Mouse (Mus musculus) urinary bladder, adult 2 months (tissue): ENCODE data around the gene Pik3r5. TPM values are rescaled to one million over a fixed set of nuclear protein-coding genes. Genes with fewer than 3 reads are reported as not detected.

ENCODE experiments used
- DNase-seq: peaks from one replicate; pipeline ENCODE4 v3.0.0; 2022; ENCODE audit warnings: low spot score
- polyA plus RNA-seq: library from polyadenylated mRNA; depleted of rRNA; stranded (reverse); fragments of >200 nt; gene quantifications from 2 replicates; pipeline ENCODE4 v1.2.3, GENCODE M21; 2012

The Pik3r5 gene
- polyA plus RNA-seq, 1 experiment, result 1.5 TPM

DNA sequence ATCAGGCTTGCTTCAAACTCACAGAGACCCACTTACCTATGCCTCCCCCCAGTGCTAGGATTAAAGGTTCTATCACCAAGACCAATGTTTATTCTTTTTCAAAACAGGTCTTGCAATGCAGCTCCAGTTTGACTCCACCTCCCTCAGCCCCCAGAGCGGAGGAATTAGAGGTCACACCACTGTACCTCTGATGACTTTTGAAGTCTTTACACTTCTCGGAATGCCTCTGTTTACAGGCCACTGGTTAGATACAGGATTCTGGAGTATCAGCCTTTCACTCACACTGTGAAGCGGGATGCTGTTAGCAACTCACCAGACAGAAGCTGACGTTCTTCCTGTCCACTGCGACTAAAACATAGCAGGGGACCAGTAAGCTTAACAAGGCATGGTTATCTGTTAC lies 30.5 kb upstream of the Pik3r5 start:
- no peak for DNase-seq

DNA sequence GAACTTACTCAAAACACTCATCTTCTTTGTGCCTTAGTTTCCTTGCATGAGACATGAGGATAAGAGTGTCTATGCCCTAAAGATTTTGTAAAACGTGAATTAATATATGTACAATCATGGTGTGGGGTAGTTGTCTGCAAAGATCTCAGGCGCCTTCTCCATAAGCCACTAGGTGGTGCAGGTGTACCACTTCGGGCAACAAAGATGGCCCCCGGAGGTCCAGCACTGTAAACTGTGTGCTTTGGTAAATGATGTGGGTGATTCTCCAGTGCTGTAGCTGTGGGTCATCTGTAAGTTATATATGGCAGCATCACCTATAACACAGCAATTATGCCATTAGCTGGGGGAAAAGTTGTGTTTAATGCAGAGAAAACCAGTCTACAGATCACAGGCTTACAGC lies 27.7 kb upstream of the Pik3r5 start:
- no peak for DNase-seq

DNA sequence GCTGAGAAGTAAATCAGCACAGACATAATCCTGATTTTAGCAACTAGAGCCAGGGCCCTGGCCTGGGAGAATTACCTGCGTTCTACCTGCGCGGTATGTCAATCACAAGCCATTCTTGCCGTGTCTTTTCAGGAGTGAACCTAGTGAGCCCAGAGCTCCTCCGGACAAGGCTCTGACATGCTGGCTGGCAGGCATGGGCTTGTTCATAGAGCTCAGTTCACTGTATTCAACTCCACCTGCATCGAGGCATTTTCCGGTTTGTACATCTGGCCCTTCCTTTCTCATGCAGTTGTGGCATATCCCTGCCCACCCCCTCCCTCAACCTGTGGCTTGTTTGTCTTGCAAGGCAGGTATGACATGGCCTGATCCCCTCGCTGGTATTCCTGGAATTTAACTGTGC lies 26.3 kb upstream of the Pik3r5 start:
- peak; percentile 34 for DNase-seq

DNA sequence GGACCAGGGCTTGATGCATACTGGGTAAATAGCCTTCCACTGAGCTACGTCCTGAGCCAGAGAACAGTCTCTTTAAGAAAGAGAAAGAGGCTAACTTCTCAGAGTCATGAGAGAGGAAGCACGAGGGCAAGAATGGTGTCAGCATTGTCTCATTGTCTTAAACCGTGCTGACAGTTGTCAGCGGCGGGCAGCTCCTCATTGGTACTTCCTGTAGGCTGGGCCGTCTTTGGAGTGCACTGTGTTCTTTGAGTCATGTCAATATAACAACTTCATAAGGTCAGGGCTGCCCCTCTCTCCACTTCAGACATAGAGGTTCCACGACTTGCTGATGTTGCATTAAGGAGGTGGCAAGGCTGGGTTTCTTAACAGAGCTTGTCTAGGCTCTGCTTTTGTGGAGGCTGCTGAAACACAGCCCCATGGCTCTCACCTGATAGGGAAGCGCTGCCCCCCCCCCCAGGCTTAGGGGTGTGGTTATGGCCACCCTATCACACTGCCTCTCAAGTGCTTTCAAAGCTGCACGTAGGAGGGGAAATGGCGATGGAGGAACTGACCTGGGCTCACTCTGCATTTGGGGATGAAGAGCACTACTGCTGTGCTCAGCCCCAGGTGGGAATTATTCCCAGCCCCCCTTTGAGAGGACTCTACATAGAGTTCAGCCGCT lies 24.5 kb upstream of the Pik3r5 start:
- DNase-seq, result no peak

DNA sequence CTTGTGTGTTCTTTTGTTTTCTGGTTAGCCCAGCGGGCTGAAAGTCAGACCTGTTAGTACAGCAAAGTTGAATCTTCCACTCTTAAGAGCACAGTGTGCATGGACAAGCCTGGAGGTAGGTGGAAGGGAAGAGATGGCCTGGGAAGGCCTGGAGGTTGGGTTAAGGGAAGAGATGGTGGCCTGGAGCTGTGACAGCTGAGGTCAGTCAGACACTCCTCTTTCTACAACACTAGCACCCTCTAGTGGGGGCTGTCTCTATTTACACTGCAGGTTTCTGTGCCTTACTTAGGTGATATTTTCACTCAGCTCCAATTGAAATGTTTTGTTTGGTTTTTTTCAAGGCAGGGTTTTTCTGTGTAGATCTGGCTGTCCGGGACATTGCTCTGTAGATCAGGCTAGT lies 23.8 kb upstream of the Pik3r5 start:
- no peak for DNase-seq

DNA sequence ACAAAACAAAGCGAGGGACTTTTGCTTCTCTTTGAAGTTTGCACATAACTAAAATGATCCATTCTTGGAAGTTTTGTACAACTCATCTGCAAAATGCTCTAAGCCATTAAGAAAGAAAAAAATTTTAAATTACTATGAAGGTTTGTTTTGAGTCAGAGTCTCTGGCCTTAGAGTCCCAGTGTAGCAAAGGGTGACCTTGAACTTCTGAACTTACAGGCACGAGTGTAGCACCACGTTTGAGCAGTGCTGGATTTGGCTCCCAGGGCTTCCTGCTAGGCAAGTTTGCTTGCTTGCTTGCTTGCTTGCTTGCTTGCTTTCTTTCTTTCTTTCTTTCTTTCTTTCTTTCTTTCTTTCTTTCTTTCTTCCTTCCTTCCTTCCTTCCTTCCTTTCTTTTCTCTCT lies 14.9 kb upstream of the Pik3r5 start:
- DNase-seq, result no peak

DNA sequence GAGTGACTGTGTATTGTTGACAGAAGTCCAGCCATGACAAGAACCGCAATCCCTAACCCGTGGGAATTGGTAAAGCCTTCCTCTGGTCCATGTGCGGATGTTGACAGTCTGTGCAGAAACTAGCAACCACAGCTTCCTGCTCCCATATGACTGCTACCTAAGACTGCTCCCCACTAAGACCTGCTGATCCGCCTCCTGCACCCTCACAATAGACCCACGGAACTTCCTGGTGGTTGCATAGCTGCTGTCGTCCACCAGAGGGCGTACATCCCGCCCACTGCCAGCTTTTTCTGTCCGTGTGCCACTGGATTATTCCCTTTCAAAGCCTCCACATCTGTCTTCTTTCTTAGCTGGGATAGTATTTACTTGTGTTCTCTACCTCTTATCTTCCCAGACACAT lies 14.1 kb upstream of the Pik3r5 start:
- DNase-seq, result no peak

DNA sequence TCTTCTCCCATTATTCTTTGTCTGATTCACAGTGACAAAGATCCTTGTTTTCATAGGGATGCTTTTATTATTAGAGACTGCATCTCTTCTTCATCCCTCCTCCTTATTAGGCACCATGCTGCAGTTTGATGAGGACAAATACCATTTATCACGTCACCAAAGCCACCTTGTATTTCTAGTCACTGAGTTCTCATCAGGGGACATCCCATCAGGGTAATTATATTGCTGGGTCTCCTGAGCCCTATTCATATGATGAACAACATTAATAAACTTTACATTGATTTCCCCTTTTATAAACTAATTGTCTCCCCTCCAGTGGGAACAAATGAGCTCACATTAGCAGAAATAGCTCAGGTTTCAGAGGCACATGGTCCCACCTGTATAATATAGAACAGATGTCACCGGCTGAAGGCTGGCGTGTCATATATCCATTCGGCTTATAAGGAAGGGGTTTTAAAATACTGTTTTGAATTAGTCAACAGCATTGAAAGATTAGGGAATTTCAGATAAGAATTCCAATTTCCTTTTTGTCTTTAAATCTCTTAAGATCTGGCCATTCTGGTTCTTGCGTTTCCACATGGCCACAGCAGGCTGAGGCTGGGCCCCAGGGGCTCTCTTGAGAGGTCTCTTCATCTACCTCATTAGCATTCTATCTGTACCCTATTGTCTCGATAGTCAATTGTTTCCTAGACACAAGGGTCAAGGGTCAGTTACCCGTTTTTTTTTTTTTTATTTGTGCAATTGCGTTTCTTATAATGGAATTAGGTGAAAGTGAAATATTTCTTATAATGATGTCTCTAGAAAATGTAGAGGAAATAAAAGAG lies 6.2 kb upstream of the Pik3r5 start:
- no peak for DNase-seq

DNA sequence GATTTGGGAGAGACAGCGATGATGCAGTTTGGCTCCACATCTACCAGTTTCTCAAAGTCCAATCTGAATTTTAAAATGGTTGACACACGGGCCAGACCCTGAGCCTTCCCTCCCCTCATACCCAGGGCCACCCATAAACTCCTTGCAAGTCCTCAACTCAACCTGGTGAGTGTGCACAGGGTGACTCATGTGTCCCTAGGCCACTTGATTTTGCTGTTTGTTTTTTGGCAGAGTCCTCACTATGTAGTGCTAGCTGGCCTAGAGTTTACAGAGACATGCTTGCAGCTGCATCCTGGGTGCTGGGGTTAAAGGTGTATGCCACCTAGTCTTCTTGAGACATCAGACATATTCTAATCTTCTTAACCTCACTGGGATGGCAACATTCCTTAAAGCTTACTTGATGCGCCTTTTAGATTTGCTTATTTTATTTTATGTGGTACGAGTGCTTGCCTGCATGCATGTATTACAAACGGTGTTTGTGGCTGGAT lies 4.8 kb upstream of the Pik3r5 start:
- no peak for DNase-seq

DNA sequence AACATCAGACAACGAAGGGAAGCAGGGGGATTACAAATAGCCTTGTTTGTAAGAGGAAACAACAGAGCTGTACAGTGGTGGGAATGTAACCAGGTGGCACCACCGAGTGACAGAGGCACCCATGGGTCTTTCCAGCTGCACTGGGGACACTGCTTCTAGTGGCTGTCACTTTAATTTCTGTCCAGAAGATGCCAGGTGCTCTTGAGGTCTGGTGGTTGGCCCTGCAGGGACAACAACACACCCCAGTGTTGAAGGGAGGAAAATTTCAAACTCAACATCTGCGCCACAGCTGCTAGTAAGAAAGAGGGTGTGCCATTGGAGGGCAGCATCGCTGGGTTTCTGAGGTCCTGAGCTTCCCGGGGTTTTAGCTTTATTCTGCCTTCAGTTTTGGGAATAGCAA lies 1.3 kb upstream of the Pik3r5 start:
- DNase-seq, result no peak

DNA sequence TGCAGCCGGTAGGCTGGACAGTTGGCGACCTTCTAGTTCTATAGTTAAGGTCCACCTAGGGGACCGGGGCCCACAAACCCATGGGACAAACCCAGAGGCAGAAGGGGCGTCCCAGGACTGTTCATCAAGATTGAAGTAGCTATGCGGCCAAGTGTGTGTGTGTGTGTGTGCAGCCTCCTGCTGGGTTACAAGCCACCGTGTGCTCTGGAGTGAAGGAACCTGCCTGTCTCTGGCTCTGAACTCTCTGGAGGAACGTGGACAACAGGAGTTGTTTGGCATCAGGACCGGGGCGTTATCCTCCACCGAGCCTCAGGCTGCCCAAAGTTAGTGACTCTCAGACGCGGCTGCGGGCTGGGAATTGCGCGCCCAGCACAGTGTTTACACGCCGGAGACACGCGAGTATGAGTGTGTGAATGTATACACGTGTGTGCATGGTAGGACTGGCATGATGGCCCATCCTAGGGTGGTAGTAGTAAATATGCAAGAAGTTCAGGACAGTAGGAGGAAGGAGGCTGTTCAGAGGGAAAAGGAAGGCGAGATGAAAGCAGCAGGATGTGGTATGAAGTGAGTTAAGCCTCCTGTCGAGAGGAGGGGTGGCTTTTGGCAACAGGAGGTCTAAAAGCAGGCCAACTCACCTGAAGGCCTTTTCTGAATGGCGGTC lies 570 bp downstream of the Pik3r5 start:
- no peak for DNase-seq

DNA sequence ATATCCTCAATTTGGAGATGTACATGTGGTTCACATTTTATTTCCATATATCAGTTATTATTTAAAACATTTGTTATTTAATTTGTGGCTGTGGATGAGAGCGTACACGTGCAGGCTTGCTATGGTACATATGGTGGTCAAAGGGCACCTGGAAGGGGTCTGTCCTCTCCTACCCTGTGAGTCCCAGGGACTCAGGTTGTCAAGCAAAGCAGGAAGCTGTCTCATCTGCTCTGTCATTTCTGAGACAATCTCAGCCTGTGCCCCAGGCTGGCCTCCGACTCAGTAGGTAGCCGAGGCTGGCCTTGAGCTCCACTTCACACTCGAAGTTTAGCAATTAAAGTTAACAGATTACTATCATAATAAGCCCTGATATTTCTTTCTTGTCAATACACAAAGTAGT lies 1.6 kb downstream of the Pik3r5 start:
- DNase-seq, result no peak

DNA sequence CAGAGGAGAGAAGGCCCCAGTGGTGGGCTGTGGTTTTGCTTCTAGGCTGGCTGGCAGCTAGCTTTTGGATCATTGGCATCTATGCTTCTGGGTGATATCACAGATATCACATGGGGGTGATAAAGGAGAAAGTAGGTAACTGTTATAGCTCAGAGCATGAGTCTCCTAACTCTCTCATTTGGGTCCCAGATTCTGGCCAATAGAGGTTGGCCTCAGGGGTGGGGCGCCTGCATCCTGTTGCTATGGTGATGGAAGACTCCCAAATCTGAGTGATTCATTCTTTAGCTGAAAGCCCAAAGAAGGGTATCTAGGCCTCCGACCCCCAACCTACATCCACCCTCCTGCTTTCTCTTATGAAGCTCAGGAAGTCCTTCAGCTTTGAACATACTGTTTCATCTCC lies 2.8 kb downstream of the Pik3r5 start:
- no peak for DNase-seq

DNA sequence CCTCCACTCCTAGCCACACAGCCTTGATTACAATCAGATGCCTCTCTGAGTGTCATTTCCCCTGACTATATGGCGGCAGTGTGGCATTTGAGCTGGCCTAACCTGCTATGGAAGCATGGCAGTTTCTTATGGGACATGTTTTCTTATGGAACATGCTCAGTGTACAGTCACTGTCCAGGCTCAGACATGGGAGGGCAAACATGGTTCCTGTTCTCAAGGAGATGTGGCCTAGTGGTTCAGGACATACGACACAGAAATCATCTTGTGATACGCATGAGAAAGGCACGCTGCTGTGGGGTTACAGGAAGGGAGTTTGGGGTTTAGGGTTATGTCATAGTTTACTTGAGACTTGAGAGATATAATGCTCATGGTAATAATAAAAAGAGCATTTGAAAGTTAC lies 3.7 kb downstream of the Pik3r5 start:
- no peak for DNase-seq

DNA sequence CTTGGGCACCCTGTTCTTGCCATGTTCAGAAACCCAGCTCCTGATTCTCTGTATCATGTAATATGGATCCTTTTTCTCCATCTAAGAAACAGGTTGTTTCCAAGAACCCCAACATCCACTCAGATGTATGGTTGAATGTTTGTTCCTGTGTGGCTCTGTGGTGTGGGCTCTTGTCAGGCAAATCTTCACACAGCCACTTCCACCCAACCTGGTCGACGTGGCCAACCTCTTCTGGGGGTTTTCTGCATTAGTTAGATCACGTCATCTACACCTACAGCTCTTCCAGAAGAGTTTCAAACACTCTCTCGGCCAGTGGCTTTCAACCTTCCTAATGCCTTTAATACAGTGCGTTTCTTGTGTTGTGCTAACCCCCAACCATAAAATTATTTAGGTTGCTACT lies 4.5 kb downstream of the Pik3r5 start:
- DNase-seq, result no peak

DNA sequence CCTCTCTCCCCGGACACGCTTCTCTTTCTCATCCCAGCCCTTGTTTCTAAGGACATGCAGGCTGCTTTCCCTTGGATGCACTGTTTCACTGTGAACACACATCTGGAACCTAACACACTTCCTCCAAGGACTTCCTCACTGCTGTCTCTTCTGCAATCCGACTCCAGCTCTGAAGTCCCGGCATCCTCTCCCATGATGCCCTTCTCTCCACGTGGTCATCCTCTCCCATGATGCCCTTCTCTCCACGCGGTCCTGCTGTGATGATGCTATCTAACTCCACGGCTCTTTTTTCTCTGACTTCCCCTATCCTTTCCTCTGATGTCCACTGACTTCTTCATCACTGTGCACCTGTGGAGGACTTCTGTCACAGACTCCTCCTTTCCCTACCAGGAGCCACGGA lies 8.2 kb downstream of the Pik3r5 start:
- no peak for DNase-seq

DNA sequence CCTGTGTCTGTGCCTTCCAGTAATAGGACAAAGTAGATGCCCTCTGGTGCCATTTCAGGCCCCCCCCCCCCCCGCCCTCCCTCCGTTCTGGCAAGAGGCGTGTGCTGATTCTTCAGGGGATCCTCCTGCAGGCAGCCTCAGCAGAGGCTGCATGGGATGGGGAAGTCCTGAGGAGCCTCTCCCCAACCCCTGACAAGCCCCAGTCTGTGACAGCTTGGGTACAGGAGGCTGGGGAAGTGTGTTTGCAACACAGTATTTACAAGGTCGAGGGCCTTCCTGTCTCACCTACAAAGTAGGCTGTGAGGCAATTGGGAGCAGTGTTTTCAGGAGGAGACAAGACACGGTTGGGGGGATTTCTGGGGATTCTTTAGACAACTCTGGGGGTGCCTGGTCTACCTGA lies 9.0 kb downstream of the Pik3r5 start:
- no peak for DNase-seq

DNA sequence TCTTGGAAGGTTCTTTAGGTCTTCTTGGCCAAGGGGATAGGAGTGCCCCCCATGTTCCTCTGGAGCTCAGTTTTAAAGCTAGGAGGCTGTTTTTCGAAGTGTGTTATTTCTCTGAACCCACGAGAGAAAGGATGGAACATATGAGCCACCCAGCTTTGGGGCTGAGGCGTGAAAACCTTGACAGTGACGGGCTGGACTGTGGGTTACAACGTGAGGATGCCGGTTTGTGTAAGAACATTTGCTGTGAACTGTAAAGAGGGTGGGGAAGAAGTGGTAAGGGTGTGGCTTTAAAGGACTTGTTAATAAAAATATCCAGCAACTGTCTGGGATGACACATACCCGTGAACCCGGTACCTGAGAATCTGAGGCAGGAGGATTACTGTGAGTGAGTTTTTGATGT lies 10.4 kb downstream of the Pik3r5 start:
- no peak for DNase-seq

DNA sequence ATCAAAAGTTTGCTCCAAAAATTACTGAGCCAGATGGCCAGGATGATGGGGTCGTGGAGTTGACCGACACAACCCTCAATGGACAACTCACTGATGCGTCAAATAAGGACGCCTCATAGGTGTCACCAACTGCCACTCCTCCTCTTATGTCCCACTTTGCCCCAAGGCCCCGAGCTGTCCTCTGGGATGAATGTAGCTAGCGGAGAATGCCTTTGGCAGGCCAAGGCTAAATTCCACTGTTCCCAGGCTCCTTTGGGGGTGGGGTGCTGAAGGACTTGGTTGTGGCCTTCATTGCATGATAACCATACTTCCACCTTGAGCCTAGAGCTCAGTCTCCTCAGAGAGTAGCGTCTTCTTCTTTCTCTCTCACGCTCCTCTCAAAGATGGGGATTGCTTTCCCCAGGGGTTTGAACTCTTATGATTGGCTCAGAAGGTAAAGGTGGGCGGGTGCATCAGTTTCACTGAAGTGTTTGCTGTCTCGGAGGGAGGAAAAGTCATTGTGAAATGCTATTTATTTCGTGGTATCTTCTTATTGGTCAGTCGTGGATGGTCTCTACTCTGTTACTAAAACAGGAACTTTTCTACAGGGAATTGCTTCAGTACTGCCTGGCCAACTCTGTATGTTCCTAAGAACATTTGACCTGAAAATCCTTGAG lies 11.2 kb downstream of the Pik3r5 start:
- DNase-seq, result no peak

DNA sequence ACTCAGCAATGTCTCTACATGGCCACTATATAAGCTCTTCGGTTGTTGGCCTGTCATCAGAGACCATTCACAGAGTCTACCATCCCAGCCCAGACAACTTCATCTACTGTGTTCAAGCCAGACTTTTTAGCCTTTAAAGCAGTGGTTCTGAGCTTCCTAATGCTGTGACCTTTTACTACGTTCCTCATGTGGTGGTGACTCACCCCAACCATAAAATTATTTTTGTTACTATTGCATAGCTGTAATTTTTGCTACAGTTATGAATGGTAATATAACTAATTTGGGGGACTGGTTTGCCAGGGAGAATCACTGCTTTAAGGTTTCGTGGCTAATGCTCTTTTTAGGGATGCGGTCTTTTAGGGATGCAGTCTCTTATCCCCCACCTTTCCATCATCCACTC lies 14.0 kb downstream of the Pik3r5 start:
- no peak for DNase-seq

DNA sequence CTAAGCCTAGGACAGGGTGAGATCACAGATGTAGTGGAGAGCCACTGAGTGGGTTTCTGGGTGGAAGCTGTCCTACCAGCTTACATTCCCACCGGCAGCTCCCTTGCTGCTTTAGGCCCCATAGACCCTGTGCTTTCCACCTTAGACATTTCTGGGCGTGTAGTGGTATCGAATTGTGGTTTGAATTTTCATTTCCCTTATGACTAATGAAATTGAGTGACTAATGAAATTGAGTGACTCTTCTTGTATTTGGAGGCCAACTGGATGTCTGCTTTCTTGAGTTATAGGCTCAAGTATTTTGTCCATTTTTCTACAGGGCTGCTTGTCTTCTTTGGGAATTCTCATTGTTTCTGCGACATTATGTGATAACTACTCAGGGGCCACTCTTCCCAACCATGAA lies 14.6 kb downstream of the Pik3r5 start:
- DNase-seq, result no peak

DNA sequence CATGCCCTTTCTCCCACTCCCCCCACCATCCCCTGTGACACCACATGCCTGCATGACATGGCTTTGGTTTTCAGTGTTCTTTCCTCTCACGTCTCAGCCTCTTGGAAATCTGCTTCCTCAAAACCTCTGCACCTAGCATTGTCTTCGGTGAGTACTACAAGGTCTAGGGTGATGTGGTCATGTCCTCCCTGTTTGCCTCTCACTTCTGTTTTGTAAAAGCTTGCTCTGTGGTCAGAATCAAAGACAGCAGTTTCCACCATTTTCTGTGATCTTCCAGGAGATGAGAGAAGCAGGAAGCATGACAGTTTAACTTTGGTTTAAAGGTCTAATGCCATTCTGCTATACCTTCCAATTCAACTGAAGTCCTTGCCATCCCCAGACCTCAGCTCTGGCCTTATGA lies 15.3 kb downstream of the Pik3r5 start:
- no peak for DNase-seq

DNA sequence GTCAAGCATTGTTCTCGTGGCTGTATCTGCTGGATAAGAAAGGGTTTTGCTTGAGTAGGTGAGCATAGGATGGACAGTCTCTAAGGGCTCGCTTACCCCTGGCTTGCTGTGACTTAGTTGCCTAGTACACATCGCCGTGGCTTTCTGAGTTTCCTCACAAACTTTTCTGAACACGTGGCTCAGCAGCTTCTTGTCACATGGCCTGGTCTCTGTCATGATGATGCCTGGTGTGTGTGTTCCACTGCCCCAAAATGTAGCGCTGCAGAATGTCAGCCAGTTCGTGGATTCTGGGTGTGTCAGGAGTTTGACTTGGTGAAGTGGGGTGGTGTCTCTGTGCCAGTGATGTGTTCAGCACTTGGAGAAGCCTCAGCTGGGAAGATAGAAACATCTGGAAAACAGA lies 16.4 kb downstream of the Pik3r5 start:
- DNase-seq, result no peak
